Comparison of ENCODE assay signal across 17 mouse cellular contexts in the genomic region with DNA sequence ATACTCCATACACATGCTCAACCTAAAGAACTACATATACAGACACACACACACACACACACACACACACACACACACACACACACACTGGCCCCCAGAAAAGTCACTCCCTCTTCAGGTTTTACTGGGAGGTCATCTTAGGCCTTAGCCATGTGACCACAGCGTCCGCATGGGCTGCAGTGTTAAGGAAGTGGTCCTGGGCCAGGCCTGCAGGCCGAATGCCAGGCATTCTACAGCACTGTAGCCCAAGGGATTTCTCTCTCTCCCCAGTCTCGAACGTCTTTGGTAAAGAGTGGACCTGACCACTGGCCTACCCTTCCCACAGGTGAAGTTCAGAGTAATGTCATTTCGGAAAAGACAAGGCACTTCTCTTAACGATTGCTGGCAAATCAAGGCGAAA. TPM values are rescaled to one million over a fixed set of nuclear protein-coding genes. Genes with fewer than 3 reads are reported as not detected.
DNase-seq lines count a peak whose midpoint lies in the region; TF ChIP-seq lines count a peak whose summit lies in the region.
"Had no signal": no experiment of that assay in that cellular context is flagged by ENCODE, and none has a peak within 500 bp of the region (broad histone marks: within the 10 kb centered on the region; RNA-seq: fewer than 3 reads in every experiment).

No protein-coding gene starts in this region.

- no peaks in the 10 kb centered on the region for H3K9me3 ChIP-seq in limb, embryonic 10.5 days (replicated peaks)
- H3K9me3 ChIP-seq: forebrain, embryonic 13.5 days; hindbrain, embryonic 12.5 days; limb, embryonic 12.5 days; liver, embryonic 13.5 days had no signal

- TF ChIP-seq CTCF in gastrocnemius, adult 2 months (IDR thresholded peaks at IDR 0.05) = no peak

- H3K36me3 ChIP-seq in limb, embryonic 10.5 days = no peaks in the 10 kb centered on the region
- H3K36me3 ChIP-seq: hindbrain, embryonic 12.5 days; limb, embryonic 12.5 days; liver, embryonic 13.5 days had no signal

- peaks cover 18% of the 10 kb centered on the region for H3K4me1 ChIP-seq in limb, embryonic 10.5 days
- H3K4me1 ChIP-seq: liver, embryonic 13.5 days had no signal

- intact Hi-C loops in gastrocnemius, adult 2 months (cut with DNase I) = no loop called here

- H3K27ac ChIP-seq in gastrocnemius, adult 2 months = 0 out of 2 replicates have a peak overlapping the region, but pooled peaks have one; percentile 40
- H3K27ac ChIP-seq in limb, embryonic 10.5 days = 0 out of 2 replicates have a peak overlapping the region, but pooled peaks have one; percentile 11
- H3K27ac ChIP-seq: forebrain, embryonic 13.5 days; hindbrain, embryonic 12.5 days; limb, embryonic 12.5 days; liver, embryonic 13.5 days had no signal

- H3K4me3 ChIP-seq in gastrocnemius, adult 2 months = no peak overlapping the region
- H3K4me3 ChIP-seq in limb, embryonic 10.5 days = no peak overlapping the region
- H3K4me3 ChIP-seq: erythroblast, embryonic 14.5 days; forebrain, embryonic 13.5 days; hindbrain, embryonic 12.5 days; limb, embryonic 12.5 days; liver, embryonic 13.5 days had no signal

- 80% methylated on average over 8 of the region's 8 CpGs for WGBS in limb, embryonic 10.5 days

- no peak for DNase-seq in gastrocnemius, adult 2 months
- DNase-seq in gastrocnemius, postnatal 25 days = no peak
- peak; percentile 44 for DNase-seq in kidney, postnatal 10 days
- DNase-seq in kidney, adult 18-20 months = no peak
- DNase-seq in limb, embryonic 10.5 days (ENCODE audit: low spot score) = no peak
- DNase-seq in lung, postnatal 14 days = peak; percentile 53
- no peak for DNase-seq in spleen, adult 18-20 months
- DNase-seq in natural killer cell, adult 2 months (ENCODE audit: low spot score in 2 of 2) = no peak
- DNase-seq: cerebellum, adult 2 months; cerebellum, postnatal 36 days; liver, embryonic 13.5 days; thymus, adult 2 months had no signal

- H3K27me3 ChIP-seq in limb, embryonic 10.5 days (ENCODE audit: low read depth, poor library complexity, severe bottlenecking) = no peaks in the 10 kb centered on the region
- H3K27me3 ChIP-seq: forebrain, embryonic 13.5 days; hindbrain, embryonic 12.5 days; limb, embryonic 12.5 days had no signal

RNA-seq across cellular contexts. Expression of a gene that starts 47.1 kb away (rescaled TPM):
- total RNA-seq in gastrocnemius, adult 2 months (2021) = 1 to 10 TPM; 4.4 to 9.9 TPM
- total RNA-seq in gastrocnemius, postnatal 25 days (2021) = 1 to 10 TPM; 4.4 to 6.3 TPM
- polyA plus RNA-seq in limb, embryonic 10.5 days (2016; fragmentation: Nextera tagmentation; extraction: Ambion mirVana) = 6.8 and 9.0 TPM in 2 replicates
- total RNA-seq: CH12.LX had no signal

Comparison
In these comparisons a context has a peak if more than half of its experiments do, and no peak if none do; other contexts are left out.
1. DNase-seq: peak in kidney, postnatal 10 days (single experiment) and lung, postnatal 14 days (single experiment); none in gastrocnemius, adult 2 months (single experiment), gastrocnemius, postnatal 25 days (single experiment), kidney, adult 18-20 months (single experiment), limb, embryonic 10.5 days (single experiment), spleen, adult 18-20 months (0 of 2) and natural killer cell, adult 2 months (0 of 2).